15 mouse cellular contexts compared by ENCODE assay signal in the genomic region with DNA sequence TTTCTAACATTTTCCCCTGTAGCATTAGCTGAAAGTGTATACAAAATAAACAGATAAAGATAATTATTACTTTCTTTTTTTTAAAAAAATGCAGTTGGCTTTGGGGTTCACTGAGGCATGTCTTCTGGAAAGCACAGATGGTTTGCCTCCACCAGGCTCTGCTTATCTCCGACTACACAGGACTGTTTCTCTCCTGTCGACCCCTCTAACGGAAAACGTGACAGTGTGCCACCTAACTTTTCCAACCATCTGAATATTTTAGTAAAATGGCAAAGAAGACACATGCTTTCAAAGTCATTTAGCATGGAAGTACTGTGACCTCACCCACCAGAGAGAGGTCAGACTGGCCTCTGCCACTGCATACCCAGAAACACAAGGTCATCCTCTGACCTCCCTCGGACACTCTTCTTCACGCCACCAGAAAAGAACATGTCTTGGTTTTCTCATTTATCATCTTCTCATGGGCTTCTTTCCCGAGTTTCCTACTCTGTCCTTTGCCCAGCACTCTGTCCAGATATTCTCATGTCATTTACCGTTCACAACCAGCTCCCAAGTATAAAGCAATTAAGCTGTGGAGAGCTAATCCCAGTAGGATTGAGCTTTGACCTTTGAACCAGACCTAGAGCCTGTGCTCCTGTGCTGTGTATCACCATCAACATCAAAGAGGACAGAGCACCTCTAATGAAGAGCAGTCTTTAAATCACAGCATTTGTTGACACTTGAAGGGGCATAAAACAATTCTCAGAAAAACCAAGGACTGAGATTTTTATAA. TPM values are rescaled to one million over a fixed set of nuclear protein-coding genes. Genes with fewer than 3 reads are reported as not detected.
DNase-seq lines count a peak whose midpoint lies in the region; ATAC-seq and TF ChIP-seq lines count a peak whose summit lies in the region.
"Had no signal": no experiment of that assay in that cellular context is flagged by ENCODE, and none has a peak within 500 bp of the region (broad histone marks: within the 10 kb centered on the region; RNA-seq: fewer than 3 reads in every experiment).

No protein-coding gene starts in this region.

- ATAC-seq in megakaryocyte progenitor cell, adult 5-6 weeks (replicated peaks; ENCODE audit: poor library complexity) = peak; percentile 18
- ATAC-seq: forebrain, embryonic 13.5 days; midbrain, embryonic 16.5 days had no signal

- intact Hi-C loops in left cerebral cortex, postnatal 10 days (cut with DNase I) = no loop called here

- no peak for TF ChIP-seq CTCF in bone marrow, adult 2 months (IDR thresholded peaks at IDR 0.05; ENCODE audit: control insufficient read depth, insufficient read depth, low read length)

- no peak for TF ChIP-seq POLR2A in bone marrow, adult 2 months (IDR thresholded peaks at IDR 0.05; ENCODE audit: borderline replicate concordance, control insufficient read depth, low read depth, low read length)

- peak overlapping the region; percentile 38; the same call in 1 of the 2 replicates for H3K27ac ChIP-seq in bone marrow, adult 2 months (ENCODE audit: control insufficient read depth, insufficient read depth, low read depth, low read length, poor library complexity)
- H3K27ac ChIP-seq: embryonic facial prominence, embryonic 15.5 days; forebrain, embryonic 13.5 days; hindbrain, embryonic 15.5 days; limb, embryonic 10.5 days; neural tube, embryonic 13.5 days had no signal

- peak; percentile 63 to 82 for DNase-seq in kidney, adult 8-10 months
- no peak for DNase-seq in kidney, postnatal 10 days
- DNase-seq in kidney, postnatal 14 days = peak; percentile 68
- DNase-seq in frontal cortex, postnatal 10 days (ENCODE audit: low spot score in 2 of 2) = no peak
- DNase-seq in right cerebral cortex, postnatal 25 days = no peak
- no peak for DNase-seq in left cerebral cortex, postnatal 10 days (ENCODE audit: extremely low spot score in 1 of 2, low spot score in 2 of 2)
- DNase-seq: cerebellum, postnatal 36 days had no signal

- 45% methylated on average over 8 of the region's 8 CpGs for WGBS in bone marrow, adult 2 months

- no peak overlapping the region for H3K4me3 ChIP-seq in bone marrow, adult 2 months (replicated peaks; ENCODE audit: control insufficient read depth, low read depth, low read length)
- H3K4me3 ChIP-seq: embryonic facial prominence, embryonic 15.5 days; forebrain, embryonic 13.5 days; hindbrain, embryonic 15.5 days; limb, embryonic 10.5 days; neural tube, embryonic 13.5 days had no signal

- peaks cover 39% of the 10 kb centered on the region for H3K4me1 ChIP-seq in bone marrow, adult 2 months (ENCODE audit: control insufficient read depth, insufficient read depth, low read length)

RNA-seq across cellular contexts. Expression of gene B3gnt2, which starts 13.6 kb away (rescaled TPM):
- polyA plus RNA-seq in bone marrow, adult 2 months (2011; ENCODE audit: insufficient read depth, insufficient read length, low replicate concordance, missing spikeins) = 0.54 and 6.2 TPM in 2 replicates
- 6.4 and 8.6 TPM in 2 replicates for total RNA-seq in megakaryocyte progenitor cell, adult 5-6 weeks (2015)
- 14.7 and 17.9 TPM in 2 replicates for total RNA-seq in megakaryocyte progenitor cell, adult 5-6 weeks (2017)
- 10 to 100 TPM in 1 of 2 experiments, 1 to 10 TPM in 1; 8.1 to 16.0 TPM for total RNA-seq in left cerebral cortex, postnatal 10 days (2021)

Comparison
In these comparisons a context has a peak if more than half of its experiments do, and no peak if none do; other contexts are left out.
1. DNase-seq: peak in kidney, adult 8-10 months (2 of 2) and kidney, postnatal 14 days (single experiment); none in kidney, postnatal 10 days (single experiment), frontal cortex, postnatal 10 days (0 of 2), right cerebral cortex, postnatal 25 days (single experiment) and left cerebral cortex, postnatal 10 days (0 of 2).